Comparison of ENCODE assay signal across 26 mouse cellular contexts in the genomic region with DNA sequence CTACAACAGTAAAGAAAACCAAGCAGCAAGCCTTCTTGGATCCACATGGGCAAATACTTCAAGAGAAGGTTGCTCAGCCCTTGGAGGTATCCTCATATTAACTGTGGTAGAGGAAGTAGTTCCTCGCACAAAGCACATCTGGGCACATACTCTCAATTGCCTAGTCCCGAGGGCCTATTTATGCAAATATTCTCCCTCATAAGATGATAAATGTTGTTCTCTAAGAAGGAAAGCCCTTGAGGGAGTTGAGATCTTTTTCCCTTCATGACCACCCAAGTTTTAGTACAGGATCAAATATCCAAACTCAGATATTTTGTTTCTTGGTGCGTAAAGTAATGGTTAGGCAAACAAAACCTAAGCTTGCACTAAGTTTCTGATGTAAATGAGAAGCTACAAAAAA.
DNase-seq lines count a peak whose midpoint lies in the region; ATAC-seq and TF ChIP-seq lines count a peak whose summit lies in the region.
"Had no signal": no experiment of that assay in that cellular context is flagged by ENCODE, and none has a peak within 500 bp of the region (broad histone marks: within the 10 kb centered on the region; RNA-seq: fewer than 3 reads in every experiment).

No protein-coding gene starts in this region.

- no peak overlapping the region for H3K9ac ChIP-seq in hindbrain, embryonic 11.5 days (ENCODE audit: low read depth, low read length)
- H3K9ac ChIP-seq in hindbrain, embryonic 16.5 days (ENCODE audit: low read depth, low read length) = no peak overlapping the region
- no peak overlapping the region for H3K9ac ChIP-seq in CH12.LX (ENCODE audit: insufficient read depth, low read depth)
- no peak overlapping the region for H3K9ac ChIP-seq in lung, postnatal 0 days (replicated peaks; ENCODE audit: low read depth)
- H3K9ac ChIP-seq: embryonic facial prominence, embryonic 12.5 days; embryonic facial prominence, embryonic 15.5 days; forebrain, embryonic 12.5 days had no signal

- TF ChIP-seq RAD21 in CH12.LX (IDR thresholded peaks at IDR 0.05; ENCODE audit: low read depth, low read length) = no peak

- in situ Hi-C loops in CH12.LX (cut with MboI; ENCODE audit: low pct_ligation_motif_present, low pct_unique_long_range_greater_than_20kb, low sequenced_read_pairs) = no loop called here

- H3K4me3 ChIP-seq in hindbrain, embryonic 11.5 days (ENCODE audit: low read depth, low read length) = no peak overlapping the region
- H3K4me3 ChIP-seq in hindbrain, embryonic 16.5 days (ENCODE audit: low read length) = no peak overlapping the region
- H3K4me3 ChIP-seq in CH12.LX (replicated peaks in 1 of 3; ENCODE audit: low read depth in 2 of 3, low read length in 2 of 3, poor library complexity in 1 of 3) = no peak overlapping the region
- H3K4me3 ChIP-seq in lung, postnatal 0 days (ENCODE audit: low read depth, low read length) = no peak overlapping the region
- H3K4me3 ChIP-seq: embryonic facial prominence, embryonic 12.5 days; embryonic facial prominence, embryonic 15.5 days; erythroblast, embryonic 14.5 days; forebrain, embryonic 10.5 days; forebrain, embryonic 12.5 days had no signal

- peak; percentile 7 for DNase-seq in embryo, embryonic 11 days
- no peak for DNase-seq in embryo, embryonic 10 days (ENCODE audit: low spot score)
- DNase-seq in hindbrain, embryonic 11.5 days (ENCODE audit: low spot score) = peak; percentile 10
- DNase-seq in A20 (ENCODE audit: low read depth, low spot score) = peak; percentile 72
- DNase-seq in CH12.LX (ENCODE audit: extremely low read depth) = peak; percentile 86
- DNase-seq in lung, postnatal 0 days (ENCODE audit: low spot score) = no peak
- DNase-seq: adrenal gland, adult 2 months; adrenal gland, postnatal 10 days; adrenal gland, postnatal 25 days; B cell, adult 2 months; cerebellum, adult 11 months; cerebellum, adult 18-20 months; cerebellum, adult 8-10 months; cerebellum, adult 9-11 months; cerebellum, postnatal 14 days; cerebellum, postnatal 36 days had no signal

- H3K4me1 ChIP-seq in hindbrain, embryonic 11.5 days (replicated peaks; ENCODE audit: control insufficient read depth, insufficient read depth, low read length) = no peaks in the 10 kb centered on the region
- no peaks in the 10 kb centered on the region for H3K4me1 ChIP-seq in hindbrain, embryonic 16.5 days (ENCODE audit: control insufficient read depth, insufficient read depth, low read depth, low read length)
- H3K4me1 ChIP-seq in CH12.LX (ENCODE audit: control insufficient read depth in 1 of 2, insufficient read depth in 2 of 2) = peaks cover 3 to 27% of the 10 kb centered on the region in 2 experiments; a peak in 3 of 4 replicates
- no peaks in the 10 kb centered on the region for H3K4me1 ChIP-seq in lung, postnatal 0 days (ENCODE audit: insufficient read depth, low read depth, low read length)
- H3K4me1 ChIP-seq: embryonic facial prominence, embryonic 12.5 days; embryonic facial prominence, embryonic 15.5 days; forebrain, embryonic 10.5 days; forebrain, embryonic 12.5 days had no signal

- TF ChIP-seq EP300 in CH12.LX (IDR thresholded peaks at IDR 0.05; ENCODE audit: low read length) = peak; percentile 88
- TF ChIP-seq EP300 in lung, postnatal 0 days (IDR thresholded peaks at IDR 0.05) = no peak

- H3K27ac ChIP-seq in hindbrain, embryonic 11.5 days (ENCODE audit: low read depth, low read length) = no peak overlapping the region
- no peak overlapping the region for H3K27ac ChIP-seq in hindbrain, embryonic 16.5 days (ENCODE audit: low read depth, low read length)
- no peak overlapping the region for H3K27ac ChIP-seq in CH12.LX (ENCODE audit: insufficient read depth, low read depth)
- no peak overlapping the region for H3K27ac ChIP-seq in lung, postnatal 0 days (ENCODE audit: low read length)
- H3K27ac ChIP-seq: embryonic facial prominence, embryonic 12.5 days; embryonic facial prominence, embryonic 15.5 days; forebrain, embryonic 10.5 days; forebrain, embryonic 12.5 days had no signal

- no peaks in the 10 kb centered on the region for H3K79me2 ChIP-seq in CH12.LX (replicated peaks; ENCODE audit: control insufficient read depth, extremely low read depth, insufficient read depth, poor library complexity, severe bottlenecking)

- ATAC-seq in hindbrain, embryonic 11.5 days (ENCODE audit: low FRiP score) = no peak
- ATAC-seq in hindbrain, embryonic 16.5 days = no peak
- ATAC-seq in granulocyte monocyte progenitor cell, adult 5-6 weeks (replicated peaks; ENCODE audit: poor library complexity, severe bottlenecking) = no peak
- ATAC-seq in lung, postnatal 0 days = no peak
- ATAC-seq: CD4-positive, CD25-positive, alpha-beta regulatory T cell, adult 4 months; forebrain, embryonic 14.5 days; forebrain, embryonic 16.5 days had no signal

- H3K36me3 ChIP-seq in hindbrain, embryonic 11.5 days (ENCODE audit: control insufficient read depth, insufficient read depth, low read length) = no peaks in the 10 kb centered on the region
- H3K36me3 ChIP-seq in hindbrain, embryonic 16.5 days (ENCODE audit: control insufficient read depth, insufficient read depth, low read length) = no peaks in the 10 kb centered on the region
- H3K36me3 ChIP-seq in CH12.LX (replicated peaks in 1 of 2; ENCODE audit: control insufficient read depth in 1 of 2, insufficient read depth in 1 of 2, low read length in 1 of 2) = no peaks in the 10 kb centered on the region
- no peaks in the 10 kb centered on the region for H3K36me3 ChIP-seq in lung, postnatal 0 days (ENCODE audit: insufficient read depth, low read length)
- H3K36me3 ChIP-seq: embryonic facial prominence, embryonic 12.5 days; embryonic facial prominence, embryonic 15.5 days; forebrain, embryonic 10.5 days; forebrain, embryonic 12.5 days had no signal

- TF ChIP-seq POLR2A in CH12.LX (IDR thresholded peaks at IDR 0.05; ENCODE audit: low read depth, low read length) = no peak

- H3K9me3 ChIP-seq in hindbrain, embryonic 11.5 days (ENCODE audit: control insufficient read depth, low read length) = no peaks in the 10 kb centered on the region
- no peaks in the 10 kb centered on the region for H3K9me3 ChIP-seq in hindbrain, embryonic 16.5 days (ENCODE audit: control insufficient read depth, low read length)
- H3K9me3 ChIP-seq in CH12.LX (replicated peaks; ENCODE audit: low read length) = no peaks in the 10 kb centered on the region
- H3K9me3 ChIP-seq in lung, postnatal 0 days (ENCODE audit: low read length) = no peaks in the 10 kb centered on the region
- H3K9me3 ChIP-seq: embryonic facial prominence, embryonic 12.5 days; embryonic facial prominence, embryonic 15.5 days; forebrain, embryonic 10.5 days; forebrain, embryonic 12.5 days had no signal

- 68% methylated on average over 3 of the region's 3 CpGs for WGBS in hindbrain, embryonic 11.5 days
- WGBS in hindbrain, embryonic 16.5 days = 72% methylated on average over 3 of the region's 3 CpGs
- 55% methylated on average over 3 of the region's 3 CpGs for WGBS in lung, postnatal 0 days

- H3K27me3 ChIP-seq in hindbrain, embryonic 11.5 days (ENCODE audit: control insufficient read depth, insufficient read depth, low read length) = no peaks in the 10 kb centered on the region
- H3K27me3 ChIP-seq in hindbrain, embryonic 16.5 days (replicated peaks; ENCODE audit: control insufficient read depth, insufficient read depth, low read length) = no peaks in the 10 kb centered on the region
- H3K27me3 ChIP-seq in CH12.LX (replicated peaks) = no peaks in the 10 kb centered on the region
- H3K27me3 ChIP-seq in lung, postnatal 0 days (replicated peaks; ENCODE audit: insufficient read depth, low read length) = no peaks in the 10 kb centered on the region
- H3K27me3 ChIP-seq: embryonic facial prominence, embryonic 12.5 days; embryonic facial prominence, embryonic 15.5 days; forebrain, embryonic 12.5 days had no signal

- TF ChIP-seq CTCF in CH12.LX (conservative IDR thresholded peaks at IDR 0.05 in 1 of 2, IDR thresholded peaks at IDR 0.05 in 1 of 2; ENCODE audit: low read depth in 2 of 2, low read length in 2 of 2) = no peak
- no peak for TF ChIP-seq CTCF in lung, postnatal 0 days (IDR thresholded peaks at IDR 0.05)

- H3K4me2 ChIP-seq in hindbrain, embryonic 11.5 days (replicated peaks; ENCODE audit: low read depth, low read length) = no peak overlapping the region
- H3K4me2 ChIP-seq in hindbrain, embryonic 16.5 days (ENCODE audit: low read length) = no peak overlapping the region
- no peak overlapping the region for H3K4me2 ChIP-seq in CH12.LX (ENCODE audit: insufficient read depth, low read depth, poor library complexity, severe bottlenecking)
- H3K4me2 ChIP-seq in lung, postnatal 0 days (replicated peaks; ENCODE audit: low read depth, low read length) = no peak overlapping the region
- H3K4me2 ChIP-seq: embryonic facial prominence, embryonic 12.5 days; embryonic facial prominence, embryonic 15.5 days; forebrain, embryonic 12.5 days had no signal

- dilution Hi-C loops in CH12.LX (cut with MboI; ENCODE audit: extremely low pct_ligation_motif_present, extremely low pct_unique_long_range_greater_than_20kb, low sequenced_read_pairs) = no loop called here

TF ChIP-seq in CH12.LX, 34 proteins besides CTCF, POLR2A, EP300 and RAD21 (continues in another document):
- TF ChIP-seq MAFK (IDR thresholded peaks at IDR 0.05; ENCODE audit: insufficient replicate concordance, low read length) (peak; percentile 79), MAZ (IDR thresholded peaks at IDR 0.05; ENCODE audit: low read depth, low read length) (0 out of 2 replicates have a peak, but pooled peaks have one; percentile 37), USF1 (IDR thresholded peaks at IDR 0.05; ENCODE audit: low read depth, low read length) (no peak), GABPA (IDR thresholded peaks at IDR 0.05; ENCODE audit: insufficient replicate concordance, low read depth, low read length) (no peak), HCFC1 (IDR thresholded peaks at IDR 0.05; ENCODE audit: low read depth, low read length) (peak; percentile 23; the same call in 1 of the 2 replicates), SMC3 (IDR thresholded peaks at IDR 0.05; ENCODE audit: low read depth, low read length) (no peak; the same call in 1 of the 2 replicates), MEF2A (IDR thresholded peaks at IDR 0.05; ENCODE audit: borderline replicate concordance, low read depth, low read length) (peak; percentile 48; the same call in 1 of the 2 replicates), POLR2AphosphoS2 (IDR thresholded peaks at IDR 0.05; ENCODE audit: low read depth, low read length) (no peak), ZMIZ1 (IDR thresholded peaks at IDR 0.05; ENCODE audit: low read depth, low read length) (no peak), MYC (IDR thresholded peaks at IDR 0.05; ENCODE audit: low read depth, low read length) (peak; percentile 46; the same call in 1 of the 2 replicates), IRF4 (IDR thresholded peaks at IDR 0.05; ENCODE audit: low read depth, low read length) (peak; percentile 75), RCOR1 (conservative IDR thresholded peaks at IDR 0.05; ENCODE audit: low read depth, low read length) (peak; percentile 43; the same call in 1 of the 2 replicates), MAX (IDR thresholded peaks at IDR 0.05; ENCODE audit: low read length) (peak; percentile 58; the same call in 1 of the 2 replicates), ELF1 (IDR thresholded peaks at IDR 0.05; ENCODE audit: low read depth, low read length) (peak; percentile 25; the same call in 1 of the 2 replicates), ZNF384 (IDR thresholded peaks at IDR 0.05; ENCODE audit: low read depth, low read length) (peak; percentile 10; the same call in 1 of the 2 replicates)

Comparison
In these comparisons a context has a peak if more than half of its experiments do, and no peak if none do; other contexts are left out.
1. DNase-seq: peak in embryo, embryonic 11 days (single experiment), hindbrain, embryonic 11.5 days (single experiment), A20 (single experiment) and CH12.LX (single experiment); none in embryo, embryonic 10 days (single experiment) and lung, postnatal 0 days (single experiment).